Mouse (Mus musculus) lung, embryonic 16.5 days (tissue): ENCODE measurements around the gene Bex4. TPM values are rescaled to one million over a fixed set of nuclear protein-coding genes. Genes with fewer than 3 reads are reported as not detected.
"Not testable (repeated sequence)": the region's sequence is repeated elsewhere in the genome, so short reads cannot be mapped to it uniquely, and the experiment has no call there.

ENCODE experiments used
- ATAC-seq: fragments of 200-750 bp; cut with Nextera tagmentation; 2 replicates; pipeline ENCODE4 v1.8.0; 2017; ENCODE audit warnings: low read depth, mild to moderate bottlenecking, moderate library complexity
- H3K27ac ChIP-seq: fragments of 300-500 bp; sonication (generic); 2 replicates; pipeline ENCODE4 v1.5.1; 2014; ENCODE audit warnings: mild to moderate bottlenecking, control low read depth, low read length
- H3K27me3 ChIP-seq: fragments of 300-500 bp; sonication (generic); 2 replicates; pipeline ENCODE4 v1.6.1; 2014; ENCODE audit warnings: low read depth, low read length, mixed read lengths; ENCODE audit not compliant: control insufficient read depth, insufficient read depth
- H3K36me3 ChIP-seq: fragments of 300-500 bp; sonication (generic); 2 replicates; pipeline ENCODE4 v1.6.1; 2014; ENCODE audit warnings: low read length; ENCODE audit not compliant: control insufficient read depth, insufficient read depth
- H3K4me1 ChIP-seq: fragments of 300-500 bp; sonication (generic); replicated peaks from 2 replicates; pipeline ENCODE4 v1.6.1; 2014; ENCODE audit warnings: low read length, mixed read lengths; ENCODE audit not compliant: control insufficient read depth, insufficient read depth
- H3K4me2 ChIP-seq: fragments of 300-500 bp; sonication (generic); 2 replicates; pipeline ENCODE4 v1.6.1; 2014; ENCODE audit warnings: low read depth, low read length, control low read depth
- H3K4me3 ChIP-seq: fragments of 300-500 bp; sonication (generic); 2 replicates; pipeline ENCODE4 v1.5.1; 2014; ENCODE audit warnings: mild to moderate bottlenecking, low read length, control low read depth
- H3K9ac ChIP-seq: fragments of 300-500 bp; sonication (generic); 2 replicates; pipeline ENCODE4 v1.6.1; 2014; ENCODE audit warnings: low read length, control low read depth
- H3K9me3 ChIP-seq: fragments of 300-500 bp; sonication (generic); 2 replicates; pipeline ENCODE4 v1.6.1; 2016; ENCODE audit warnings: low read length; ENCODE audit not compliant: control insufficient read depth
- WGBS: fragments of 180-500 bp; shearing (Covaris S2); extraction: QIAGEN DNeasy Blood & Tissue Kit; methylation state at CpG from one replicate; pipeline ENCODE4 v1.1.7; 2014; 5-methylcytosine and 5-hydroxymethylcytosine counted together
- polyA plus RNA-seq: library from polyadenylated mRNA; unstranded; fragments of >200 nt; fragmentation: Nextera tagmentation; extraction: Ambion mirVana; gene quantifications from 2 replicates; pipeline ENCODE4 v1.2.1, GENCODE M21; 2015

Bex4 gene
- polyA plus RNA-seq, 1 experiment from 2014 or later = 173 TPM

GRCm38 (mm10) chrX:136127038-136127743, 11.6 kb upstream of the Bex4 start:
- H3K9me3 ChIP-seq = no peaks in the 10 kb centered on the region
- no peak overlapping the region for H3K4me2 ChIP-seq
- H3K27ac ChIP-seq = no peak overlapping the region
- no peaks in the 10 kb centered on the region for H3K4me1 ChIP-seq
- H3K27me3 ChIP-seq = no peaks in the 10 kb centered on the region
- WGBS = 57% methylated on average over 8 of the region's 8 CpGs
- H3K9ac ChIP-seq = no peak overlapping the region
- no peak overlapping the region for H3K4me3 ChIP-seq
- ATAC-seq = no peak
- H3K36me3 ChIP-seq = no peaks in the 10 kb centered on the region

- 22% methylated on average over 5 of the region's 5 CpGs for WGBS
- H3K27ac ChIP-seq = no peak overlapping the region
- no peaks in the 10 kb centered on the region for H3K36me3 ChIP-seq
- H3K27me3 ChIP-seq = no peaks in the 10 kb centered on the region
- no peak overlapping the region for H3K4me3 ChIP-seq
- no peaks in the 10 kb centered on the region for H3K9me3 ChIP-seq
- ATAC-seq = no peak
- H3K9ac ChIP-seq = no peak overlapping the region
- H3K4me2 ChIP-seq = no peak overlapping the region
- no peaks in the 10 kb centered on the region for H3K4me1 ChIP-seq
Measured at GRCm38 (mm10) chrX:136127744-136128064, 11.1 kb upstream of the Bex4 start.

GRCm38 (mm10) chrX:136135559-136135958, 3.2 kb upstream of the Bex4 start:
- H3K36me3 ChIP-seq = no peaks in the 10 kb centered on the region
- ATAC-seq = no peak
- 81% methylated on average over 4 of the region's 4 CpGs for WGBS
- H3K27ac ChIP-seq = no peak overlapping the region
- no peak overlapping the region for H3K4me3 ChIP-seq
- no peak overlapping the region for H3K9ac ChIP-seq
- no peaks in the 10 kb centered on the region for H3K9me3 ChIP-seq
- H3K4me1 ChIP-seq = no peaks in the 10 kb centered on the region
- no peak overlapping the region for H3K4me2 ChIP-seq
- no peaks in the 10 kb centered on the region for H3K27me3 ChIP-seq

- not testable (repeated sequence) for H3K36me3 ChIP-seq, H3K9me3 ChIP-seq, ATAC-seq, H3K27ac ChIP-seq, H3K4me1 ChIP-seq, H3K27me3 ChIP-seq
- peak overlapping the region; percentile 42 for H3K4me3 ChIP-seq
- H3K9ac ChIP-seq = 0 out of 2 replicates have a peak overlapping the region, but pooled peaks have one; percentile 4
- 28% methylated on average over 4 of the region's 5 CpGs for WGBS
- peak overlapping the region; percentile 45 for H3K4me2 ChIP-seq
Measured at GRCm38 (mm10) chrX:136139640-136140004, 826 bp downstream of the Bex4 start.

GRCm38 (mm10) chrX:136141385-136141784, 2.6 kb downstream of the Bex4 start:
- 69% methylated on average over 5 of the region's 5 CpGs for WGBS
- Histone ChIP-seq H3K4me2 (no peak overlapping the region), H3K4me1 (no peaks in the 10 kb centered on the region)

GRCm38 (mm10) chrX:136143711-136144110, 4.9 kb downstream of the Bex4 start:
- Histone ChIP-seq H3K4me2 (0 out of 2 replicates have a peak overlapping the region, but pooled peaks have one; percentile 17), H3K9ac (no peak overlapping the region), H3K9me3 (no peaks in the 10 kb centered on the region), H3K36me3 (no peaks in the 10 kb centered on the region), H3K4me3 (no peak overlapping the region), H3K4me1 (no peaks in the 10 kb centered on the region), H3K27me3 (no peaks in the 10 kb centered on the region), H3K27ac (no peak overlapping the region)
- WGBS = 37% methylated on average over 2 of the region's 2 CpGs
- no peak for ATAC-seq

More at GRCm38 (mm10) chrX:136141385-136141784, 2.6 kb downstream of the Bex4 start:
- no peak overlapping the region for H3K4me3 ChIP-seq
- no peaks in the 10 kb centered on the region for H3K36me3 ChIP-seq
- no peak overlapping the region for H3K9ac ChIP-seq
- ATAC-seq = no peak
- no peaks in the 10 kb centered on the region for H3K9me3 ChIP-seq
- no peaks in the 10 kb centered on the region for H3K27me3 ChIP-seq
- no peak overlapping the region for H3K27ac ChIP-seq

- no peak overlapping the region for H3K9ac ChIP-seq
- 26% methylated on average over 7 of the region's 7 CpGs for WGBS
- H3K4me2 ChIP-seq = peak overlapping the region; percentile 17; the same call in 1 of the 2 replicates
- no peaks in the 10 kb centered on the region for H3K27me3 ChIP-seq
- H3K9me3 ChIP-seq = no peaks in the 10 kb centered on the region
- H3K4me1 ChIP-seq = no peaks in the 10 kb centered on the region
- no peak overlapping the region for H3K27ac ChIP-seq
- H3K36me3 ChIP-seq = no peaks in the 10 kb centered on the region
- 0 out of 2 replicates have a peak, but pooled peaks have one; percentile 43 for ATAC-seq
- no peak overlapping the region for H3K4me3 ChIP-seq
Measured at GRCm38 (mm10) chrX:136144195-136144594, 5.4 kb downstream of the Bex4 start.

- peaks cover 5% of the 10 kb centered on the region; the same call in 1 of the 2 replicates for H3K36me3 ChIP-seq
- no peaks in the 10 kb centered on the region for H3K4me1 ChIP-seq
- WGBS = 39% methylated on average over 10 of the region's 10 CpGs
- no peak overlapping the region for H3K9ac ChIP-seq
- H3K27me3 ChIP-seq = no peaks in the 10 kb centered on the region
- peak overlapping the region; percentile 56 for H3K4me3 ChIP-seq
- H3K9me3 ChIP-seq = no peaks in the 10 kb centered on the region
- peak overlapping the region; percentile 46 for H3K4me2 ChIP-seq
- no peak overlapping the region for H3K27ac ChIP-seq
- no peak for ATAC-seq
Measured at GRCm38 (mm10) chrX:136170625-136171024, 31.8 kb downstream of the Bex4 start.

GRCm38 (mm10) chrX:136171189-136172117, 32.7 kb downstream of the Bex4 start:
- H3K27ac ChIP-seq = peak overlapping the region; percentile 85
- peak; percentile 78 for ATAC-seq
- no peaks in the 10 kb centered on the region for H3K9me3 ChIP-seq
- no peaks in the 10 kb centered on the region for H3K27me3 ChIP-seq
- peak overlapping the region; percentile 46 for H3K4me2 ChIP-seq
- H3K9ac ChIP-seq = peak overlapping the region; percentile 74
- H3K4me3 ChIP-seq = peak overlapping the region; percentile 56
- peaks cover 5% of the 10 kb centered on the region; the same call in 1 of the 2 replicates for H3K36me3 ChIP-seq
- no peaks in the 10 kb centered on the region for H3K4me1 ChIP-seq
- WGBS = 16% methylated on average over 24 of the region's 24 CpGs
